ENCODE assay signal across 8 mouse cellular contexts in the genomic region with DNA sequence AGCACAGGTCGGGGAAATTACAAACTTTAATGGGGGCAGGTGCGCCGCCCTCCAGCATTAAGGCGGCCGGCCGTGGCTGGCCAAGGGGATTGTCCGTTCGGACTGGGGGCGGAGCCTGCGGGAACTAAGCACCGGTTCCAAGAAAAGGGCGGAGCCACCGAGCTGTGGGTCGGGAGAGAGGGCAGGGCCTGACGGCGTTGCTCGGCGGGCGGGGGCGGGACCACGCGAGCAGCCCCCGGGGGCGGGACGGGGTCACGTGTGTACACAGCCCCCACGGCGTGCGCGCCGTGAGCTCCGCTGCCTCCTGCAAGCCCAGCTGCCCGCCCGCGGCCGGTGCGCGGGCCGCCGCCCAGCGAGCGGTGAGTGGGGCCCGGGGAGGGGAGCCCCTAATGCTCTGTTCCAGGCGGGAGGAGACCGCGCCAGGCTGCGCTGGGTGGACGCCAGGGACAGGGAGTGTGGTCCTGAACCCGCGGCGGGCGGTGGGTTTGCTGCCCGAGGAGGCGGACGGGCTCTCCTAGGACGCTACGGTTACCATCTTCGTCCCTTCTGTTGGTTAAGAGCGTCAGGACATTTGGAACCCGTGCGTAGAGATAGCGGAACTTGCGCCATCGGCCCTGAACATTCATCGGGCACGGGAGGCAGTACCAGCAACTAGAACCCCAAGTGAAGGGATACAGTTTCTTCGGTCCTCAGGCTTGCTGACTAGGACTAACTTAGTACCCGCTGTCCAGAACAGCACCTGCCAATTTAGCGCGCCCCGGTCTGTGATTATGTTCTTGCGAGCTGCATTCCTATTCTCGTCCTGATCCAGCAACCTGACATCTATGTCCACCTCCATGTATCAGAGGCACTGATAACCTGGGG. TPM values are rescaled to one million over a fixed set of nuclear protein-coding genes. Genes with fewer than 3 reads are reported as not detected.
DNase-seq lines count a peak whose midpoint lies in the region; ATAC-seq and TF ChIP-seq lines count a peak whose summit lies in the region.

No protein-coding gene starts in this region.

- H3K27ac ChIP-seq in hindbrain, embryonic 14.5 days = no peak overlapping the region

- in situ Hi-C loops in Patski (cut with MboI; ENCODE audit: low pct_unique_long_range_greater_than_20kb) = no loop called here

- no peaks in the 10 kb centered on the region for H3K27me3 ChIP-seq in Patski
- no peaks in the 10 kb centered on the region for H3K27me3 ChIP-seq in hindbrain, embryonic 14.5 days (ENCODE audit: control insufficient read depth, insufficient read depth, low read length)

- H3K9ac ChIP-seq in hindbrain, embryonic 14.5 days = peak overlapping the region; percentile 71

- CTCF ChIA-PET in Patski (lab: Charles Lee) = interaction anchor here (0.9 to 2.4 kb wide), 4 partner anchors 16 to 29 kb away, joined by 3 to 14 read pairs (median 3); partner anchors contain the start of genes Cox19 and Cyp2w1

- POLR2A ChIA-PET in Patski (lab: Charles Lee) = interaction anchor here (0.6 to 2.0 kb wide), 4 partner anchors 14 to 100 kb away, joined by 3 to 9 read pairs (median 4); no protein-coding TSS in a partner anchor

- H3K36me3 ChIP-seq in hindbrain, embryonic 14.5 days (replicated peaks; ENCODE audit: control insufficient read depth, insufficient read depth) = no peaks in the 10 kb centered on the region

- no peak for TF ChIP-seq CTCF in Patski (IDR thresholded peaks at IDR 0.05)

- WGBS in hindbrain, embryonic 14.5 days = 1% methylated on average over 68 of the region's 73 CpGs

- peak; percentile 88 for ATAC-seq in Patski
- ATAC-seq in hindbrain, embryonic 14.5 days (ENCODE audit: low FRiP score) = peak; percentile 60

- H3K4me2 ChIP-seq in hindbrain, embryonic 14.5 days (replicated peaks) = peak overlapping the region; percentile 92

- peak overlapping the region; percentile 70 for H3K4me3 ChIP-seq in hindbrain, embryonic 14.5 days (replicated peaks; ENCODE audit: low read length)

- H3K9me3 ChIP-seq in hindbrain, embryonic 14.5 days (ENCODE audit: control insufficient read depth, low read length) = no peaks in the 10 kb centered on the region

- DNase-seq in Patski (ENCODE audit: low read depth, low spot score) = peak; percentile 83
- DNase-seq in cerebellum, postnatal 25 days = peak; percentile 89 to 94
- DNase-seq in frontal cortex, postnatal 25 days (ENCODE audit: low spot score in 2 of 2) = peak; percentile 53 to 72
- peak; percentile 75 for DNase-seq in hindbrain, embryonic 14.5 days (ENCODE audit: low spot score)
- DNase-seq in layer of hippocampus, postnatal 36 days = peak; percentile 84 to 88
- DNase-seq in lung, postnatal 36 days = peak; percentile 98
- DNase-seq in retina, embryonic 14.5 days (ENCODE audit: low spot score) = peak; percentile 92
- peak; percentile 79 to 86 for DNase-seq in thymus, postnatal 36 days

- peaks cover 29% of the 10 kb centered on the region for H3K4me1 ChIP-seq in hindbrain, embryonic 14.5 days (replicated peaks; ENCODE audit: control insufficient read depth, insufficient read depth, low read length)

RNA-seq across cellular contexts. Expression of gene Gpr146, which starts 3.1 kb away (rescaled TPM):
- polyA plus RNA-seq in Patski (2021) = 7.9 TPM
- 1.4 and 2.7 TPM in 2 replicates for polyA plus RNA-seq in hindbrain, embryonic 14.5 days (2014; fragmentation: Nextera tagmentation; extraction: Ambion mirVana)
- total RNA-seq in layer of hippocampus, postnatal 36 days (2021) = 10 to 100 TPM; 11.0 to 13.1 TPM

RNA-seq across cellular contexts. Expression of gene C130050O18Rik, which starts 24.5 kb away (rescaled TPM):
- polyA plus RNA-seq in Patski (2021) = 0.24 TPM
- polyA plus RNA-seq in hindbrain, embryonic 14.5 days (2014; fragmentation: Nextera tagmentation; extraction: Ambion mirVana) = 0.26 and 0.32 TPM in 2 replicates
- total RNA-seq in layer of hippocampus, postnatal 36 days (2021) = under 1 TPM in 1 of 2 experiments, not detected in 1; 0.20 TPM

RNA-seq across cellular contexts. Expression of gene Cyp2w1, which starts 28.2 kb away (rescaled TPM):
- not detected for polyA plus RNA-seq in Patski (2021)
- polyA plus RNA-seq in hindbrain, embryonic 14.5 days (2014; fragmentation: Nextera tagmentation; extraction: Ambion mirVana) = not detected in 2 replicates
- total RNA-seq in layer of hippocampus, postnatal 36 days (2021) = not detected

RNA-seq across cellular contexts. Expression of gene Cox19, which starts 29.4 kb away (rescaled TPM):
- 66.1 TPM for polyA plus RNA-seq in Patski (2021)
- 110 and 113 TPM in 2 replicates for polyA plus RNA-seq in hindbrain, embryonic 14.5 days (2014; fragmentation: Nextera tagmentation; extraction: Ambion mirVana)
- total RNA-seq in layer of hippocampus, postnatal 36 days (2021) = 10 to 100 TPM; 68.6 to 76.3 TPM

RNA-seq across cellular contexts. Expression of gene Gper1, which starts 42.3 kb away (rescaled TPM):
- polyA plus RNA-seq in Patski (2021) = 0.58 TPM
- 7.5 TPM in 2 replicates for polyA plus RNA-seq in hindbrain, embryonic 14.5 days (2014; fragmentation: Nextera tagmentation; extraction: Ambion mirVana)
- 1 to 10 TPM; 2.5 to 2.7 TPM for total RNA-seq in layer of hippocampus, postnatal 36 days (2021)
